Mouse (Mus musculus) lung, adult 18-20 months (tissue): ENCODE measurements around the gene Pnmt.

Experiments
- DNase-seq, 2 experiments: peaks; one replicate each; pipeline ENCODE4 v3.0.0; 2022; ENCODE audit warnings: mixed read lengths in 2 of 2

The Pnmt gene

GRCm38 (mm10) chr11:98385638-98386585 lies at the start of gene Pnmt:
Pnmt (plus strand) TSS chr11:98386450.
- no peak for DNase-seq

GRCm38 (mm10) chr11:98338507-98338961 lies 47.7 kb upstream of the Pnmt start:
- DNase-seq: no peak

- no peak for DNase-seq
These were observed 47.2 kb upstream of the Pnmt start for GRCm38 (mm10) chr11:98339071-98339501.

GRCm38 (mm10) chr11:98339679-98340287 lies 46.5 kb upstream of the Pnmt start:
- no peak for DNase-seq

- DNase-seq: no peak
These were observed 45.7 kb upstream of the Pnmt start for GRCm38 (mm10) chr11:98340597-98340996.

- DNase-seq: no peak
These were observed 45.1 kb upstream of the Pnmt start for GRCm38 (mm10) chr11:98341174-98341573.

- peak; percentile 90 to 92 for DNase-seq
These were observed 44.0 kb upstream of the Pnmt start for GRCm38 (mm10) chr11:98342000-98342945.

- DNase-seq: peak; percentile 81 to 85
These were observed 41.0 kb upstream of the Pnmt start for GRCm38 (mm10) chr11:98345253-98345652.

- DNase-seq: no peak
These were observed 40.1 kb upstream of the Pnmt start for GRCm38 (mm10) chr11:98346168-98346567.

GRCm38 (mm10) chr11:98347385-98348082 lies 38.7 kb upstream of the Pnmt start:
- DNase-seq: peak; percentile 59 to 79

GRCm38 (mm10) chr11:98348083-98348961 lies 37.9 kb upstream of the Pnmt start, which contains the start of gene Ppp1r1b:
Ppp1r1b (plus strand) TSS chr11:98348404.
- peak; percentile 60 to 71 for DNase-seq

GRCm38 (mm10) chr11:98349308-98349707 lies 36.9 kb upstream of the Pnmt start:
- no peak for DNase-seq

GRCm38 (mm10) chr11:98352272-98352990 lies 33.8 kb upstream of the Pnmt start:
- peak; percentile 63 to 76 for DNase-seq

- peak; percentile 79 to 85 for DNase-seq
These were observed 32.5 kb upstream of the Pnmt start for GRCm38 (mm10) chr11:98353651-98354211.

GRCm38 (mm10) chr11:98354445-98354844 lies 31.8 kb upstream of the Pnmt start:
- no peak for DNase-seq

GRCm38 (mm10) chr11:98355732-98356299 lies 30.4 kb upstream of the Pnmt start:
- peak in 1 of 2 experiments; percentile 65 for DNase-seq

- peak; percentile 31 to 60 for DNase-seq
These were observed 29.4 kb upstream of the Pnmt start for GRCm38 (mm10) chr11:98356625-98357394.

- DNase-seq: peak in 1 of 2 experiments; percentile 52
These were observed 28.7 kb upstream of the Pnmt start for GRCm38 (mm10) chr11:98357396-98358160.
